10 mouse cellular contexts compared by ENCODE assay signal in the genomic region with DNA sequence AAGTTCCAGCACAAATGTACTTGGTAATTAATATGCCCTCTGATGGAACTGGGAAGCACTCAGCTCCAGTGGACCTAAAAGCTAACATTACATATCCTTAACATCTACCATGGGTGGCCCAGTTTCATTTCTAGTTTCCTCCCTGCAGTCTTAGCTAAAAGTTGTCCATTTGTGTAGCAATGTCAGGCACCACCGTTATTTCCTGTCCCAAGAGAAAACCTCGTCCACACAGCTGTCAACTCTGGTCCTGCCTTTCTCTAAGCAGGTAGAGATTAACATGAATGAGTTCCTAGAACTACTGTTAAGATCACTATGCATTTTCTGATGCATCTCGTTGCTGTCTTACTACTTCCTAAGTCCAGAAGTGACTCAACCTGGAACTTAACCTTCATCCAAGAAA. TPM values are rescaled to one million over a fixed set of nuclear protein-coding genes. Genes with fewer than 3 reads are reported as not detected.
DNase-seq lines count a peak whose midpoint lies in the region; ATAC-seq and TF ChIP-seq lines count a peak whose summit lies in the region.
"Had no signal": no experiment of that assay in that cellular context is flagged by ENCODE, and none has a peak within 500 bp of the region (broad histone marks: within the 10 kb centered on the region; RNA-seq: fewer than 3 reads in every experiment).

No protein-coding gene starts in this region.

- no peaks in the 10 kb centered on the region for H3K9me3 ChIP-seq in erythroblast, embryonic 14.5 days (ENCODE audit: control insufficient read depth, low read length)
- H3K9me3 ChIP-seq in G1E (replicated peaks) = no peaks in the 10 kb centered on the region
- H3K9me3 ChIP-seq in hindbrain, embryonic 14.5 days (ENCODE audit: control insufficient read depth, low read length) = no peaks in the 10 kb centered on the region
- no peaks in the 10 kb centered on the region for H3K9me3 ChIP-seq in midbrain, embryonic 11.5 days (ENCODE audit: control insufficient read depth, low read length)

- peaks cover 35% of the 10 kb centered on the region for H3K36me3 ChIP-seq in erythroblast, embryonic 14.5 days (ENCODE audit: control insufficient read depth)
- H3K36me3 ChIP-seq in G1E (replicated peaks) = peaks cover 29% of the 10 kb centered on the region
- H3K36me3 ChIP-seq in hindbrain, embryonic 14.5 days (replicated peaks; ENCODE audit: control insufficient read depth, insufficient read depth) = peaks cover 21% of the 10 kb centered on the region
- H3K36me3 ChIP-seq in midbrain, embryonic 11.5 days (ENCODE audit: control insufficient read depth, insufficient read depth, low read length) = peaks cover 4% of the 10 kb centered on the region

- no peak overlapping the region for H3K27ac ChIP-seq in hindbrain, embryonic 14.5 days
- no peak overlapping the region for H3K27ac ChIP-seq in midbrain, embryonic 11.5 days (ENCODE audit: low read depth, low read length)

- 75% methylated on average over 3 of the region's 3 CpGs for WGBS in hindbrain, embryonic 14.5 days
- 81% methylated on average over 3 of the region's 3 CpGs for WGBS in midbrain, embryonic 11.5 days

- H3K4me3 ChIP-seq in erythroblast, embryonic 14.5 days (replicated peaks) = peak overlapping the region; percentile 92
- H3K4me3 ChIP-seq in G1E (ENCODE audit: low read depth, low read length) = peak overlapping the region; percentile 83
- H3K4me3 ChIP-seq in hindbrain, embryonic 14.5 days (replicated peaks; ENCODE audit: low read length) = peak overlapping the region; percentile 86; the same call in 1 of the 2 replicates
- peak overlapping the region; percentile 81 for H3K4me3 ChIP-seq in midbrain, embryonic 11.5 days (ENCODE audit: low read depth, low read length)

- ATAC-seq in erythroblast, adult 5-6 weeks (replicated peaks; ENCODE audit: low FRiP score, poor library complexity, severe bottlenecking) = no peak
- ATAC-seq in G1E (ENCODE audit: extremely low read depth, insufficient number of reproducible peaks, low FRiP score, poor library complexity, severe bottlenecking) = no peak
- no peak for ATAC-seq in hindbrain, embryonic 14.5 days (ENCODE audit: low FRiP score)
- ATAC-seq in midbrain, embryonic 11.5 days (ENCODE audit: low FRiP score) = no peak

- H3K9ac ChIP-seq in hindbrain, embryonic 14.5 days = no peak overlapping the region
- H3K9ac ChIP-seq in midbrain, embryonic 11.5 days (ENCODE audit: low read length) = no peak overlapping the region; the same call in 1 of the 2 replicates

- no peak for TF ChIP-seq CTCF in G1E (IDR thresholded peaks at IDR 0.05; ENCODE audit: low read depth, low read length)

- H3K27me3 ChIP-seq in erythroblast, embryonic 14.5 days (ENCODE audit: control insufficient read depth) = no peaks in the 10 kb centered on the region
- H3K27me3 ChIP-seq in G1E (ENCODE audit: insufficient read depth, low read length) = no peaks in the 10 kb centered on the region
- no peaks in the 10 kb centered on the region for H3K27me3 ChIP-seq in hindbrain, embryonic 14.5 days (ENCODE audit: control insufficient read depth, insufficient read depth, low read length)
- H3K27me3 ChIP-seq in midbrain, embryonic 11.5 days (ENCODE audit: control insufficient read depth, insufficient read depth, low read length) = no peaks in the 10 kb centered on the region

- H3K4me2 ChIP-seq in hindbrain, embryonic 14.5 days (replicated peaks) = peak overlapping the region; percentile 77
- H3K4me2 ChIP-seq in midbrain, embryonic 11.5 days = peak overlapping the region; percentile 74

- H3K4me1 ChIP-seq in erythroblast, embryonic 14.5 days (ENCODE audit: control insufficient read depth) = peaks cover 52% of the 10 kb centered on the region
- peaks cover 39% of the 10 kb centered on the region for H3K4me1 ChIP-seq in G1E (ENCODE audit: insufficient read depth, low read depth, low read length)
- H3K4me1 ChIP-seq in hindbrain, embryonic 14.5 days (replicated peaks; ENCODE audit: control insufficient read depth, insufficient read depth, low read length) = peaks cover 20% of the 10 kb centered on the region
- peaks cover 10% of the 10 kb centered on the region for H3K4me1 ChIP-seq in midbrain, embryonic 11.5 days (ENCODE audit: control insufficient read depth, insufficient read depth, low read length)

- no peak for DNase-seq in G1E (ENCODE audit: low spot score)
- no peak for DNase-seq in hindbrain, embryonic 14.5 days (ENCODE audit: low spot score)
- no peak for DNase-seq in midbrain, embryonic 11.5 days (ENCODE audit: low spot score, missing footprints)
- DNase-seq in thymus, postnatal 10 days (ENCODE audit: low spot score in 2 of 2) = no peak
- DNase-seq in urinary bladder, postnatal 36 days (ENCODE audit: low spot score in 2 of 2) = no peak
- DNase-seq in thymus, postnatal 14 days = no peak
- DNase-seq: layer of hippocampus, adult 9-11 months; thymus, postnatal 25 days had no signal

RNA-seq across cellular contexts. Expression of gene Tfg, which starts 1.6 kb away (rescaled TPM):
- 2.6 and 4.0 TPM in 2 replicates for polyA plus RNA-seq in erythroblast, embryonic 14.5 days (2012)
- 51.0 and 67.8 TPM in 2 replicates for total RNA-seq in erythroblast, adult 5-6 weeks (2015; ENCODE audit: low replicate concordance)
- total RNA-seq in erythroblast, adult 5-6 weeks (2017; ENCODE audit: low replicate concordance) = 21.9 and 39.2 TPM in 2 replicates
- total RNA-seq in G1E (2014; fragmentation: Nextera tagmentation) (324 and 389 TPM in 2 replicates), G1E (2017) (103 and 112 TPM in 2 replicates)
- 60.8 and 80.6 TPM in 2 replicates for polyA plus RNA-seq in G1E (2012)
- polyA plus RNA-seq in hindbrain, embryonic 14.5 days (2014; fragmentation: Nextera tagmentation; extraction: Ambion mirVana) = 161 and 188 TPM in 2 replicates
- 248 and 257 TPM in 2 replicates for polyA plus RNA-seq in midbrain, embryonic 11.5 days (2014; fragmentation: Nextera tagmentation; extraction: Ambion mirVana)

Comparison
In these comparisons a context has a peak if more than half of its experiments do, and no peak if none do; other contexts are left out.
1. RNA of gene Tfg, which starts 1.6 kb away (polyA plus RNA-seq): 248 to 257 TPM in midbrain, embryonic 11.5 days, 161 to 188 TPM in hindbrain, embryonic 14.5 days and 60.8 to 80.6 TPM in G1E; 2.6 to 4.0 TPM in erythroblast, embryonic 14.5 days; every median in the first group is over 10 times any median in the second.
2. Peak in every context shown above with its lines, with median percentiles within 50 percentile points of each other: H3K4me3 ChIP-seq.